Mouse (Mus musculus) liver, embryonic 14.5 days (tissue): ENCODE measurements around the gene Ikzf2. TPM values are rescaled to one million over a fixed set of nuclear protein-coding genes. Genes with fewer than 3 reads are reported as not detected.

Source experiments
- ATAC-seq: fragments of 200-750 bp; cut with Nextera tagmentation; 2 replicates; pipeline ENCODE4 v1.8.0; 2017; ENCODE audit warnings: moderate number of reproducible peaks, mild to moderate bottlenecking, moderate library complexity; ENCODE audit not compliant: insufficient read depth
- DNase-seq, 3 experiments: peaks; one replicate each; pipeline ENCODE4 v3.0.0-alpha.2; 2012 to 2013; ENCODE audit warnings: low read depth in 3 of 3, low spot score in 3 of 3
- H3K27ac ChIP-seq: fragments of 300-500 bp; sonication (generic); 2 replicates; pipeline ENCODE4 v1.5.1; 2014; ENCODE audit warnings: moderate library complexity, mild to moderate bottlenecking, control low read depth, inconsistent platforms
- H3K27me3 ChIP-seq: fragments of 300-500 bp; sonication (generic); 2 replicates; pipeline ENCODE4 v1.6.1; 2014; ENCODE audit warnings: mild to moderate bottlenecking, low read length, moderate library complexity; ENCODE audit not compliant: control insufficient read depth, insufficient read depth
- H3K36me3 ChIP-seq: fragments of 300-500 bp; sonication (generic); replicated peaks from 2 replicates; pipeline ENCODE4 v1.6.1; 2014; ENCODE audit warnings: low read depth; ENCODE audit not compliant: control insufficient read depth, insufficient read depth
- H3K4me1 ChIP-seq, 2 experiments: fragments of 200-500 bp in 1 of 2; fragments of 300-500 bp in 1 of 2; sonication (generic) in 1 of 2; replicated peaks; 2 replicates each; pipeline ENCODE4 v1.6.1; 2012 to 2014; ENCODE audit warnings: antibody characterized with exemption in 1 of 2, inconsistent platforms in 1 of 2, low read length in 1 of 2; ENCODE audit not compliant: control insufficient read depth in 2 of 2, insufficient read depth in 2 of 2
- H3K4me2 ChIP-seq: fragments of 300-500 bp; sonication (generic); 2 replicates; pipeline ENCODE4 v1.6.1; 2014; ENCODE audit warnings: low read depth, mild to moderate bottlenecking, control low read depth, moderate library complexity
- H3K4me3 ChIP-seq, 2 experiments: fragments of 200-500 bp in 1 of 2; fragments of 300-500 bp in 1 of 2; sonication (generic) in 1 of 2; 2 replicates each; pipeline ENCODE4 v1.5.1; 2012 to 2014; ENCODE audit warnings: low read depth in 2 of 2, low read length in 2 of 2, mild to moderate bottlenecking in 2 of 2, control low read depth in 1 of 2, inconsistent platforms in 1 of 2, moderate library complexity in 1 of 2; ENCODE audit not compliant: insufficient read depth in 1 of 2
- H3K9ac ChIP-seq: fragments of 300-500 bp; sonication (generic); replicated peaks from 2 replicates; pipeline ENCODE4 v1.6.1; 2014; ENCODE audit warnings: mild to moderate bottlenecking, control low read depth, moderate library complexity
- H3K9me3 ChIP-seq: fragments of 300-500 bp; sonication (generic); 2 replicates; pipeline ENCODE4 v1.6.1; 2016; ENCODE audit warnings: low read length, mixed read lengths; ENCODE audit not compliant: control insufficient read depth
- CTCF ChIP-seq: IDR thresholded peaks from 2 replicates; pipeline ENCODE4 v1.5.1; 2016; ENCODE audit warnings: antibody characterized with exemption, low read depth, control low read depth
- EP300 ChIP-seq: IDR thresholded peaks from 2 replicates; pipeline ENCODE4 v1.6.1; 2016; ENCODE audit warnings: antibody characterized with exemption, low read depth
- WGBS: fragments of 180-500 bp; shearing (Covaris S2); extraction: QIAGEN DNeasy Blood & Tissue Kit; methylation state at CpG from one replicate; pipeline ENCODE4 v1.1.7; 2014; ENCODE audit not compliant: insufficient replicate concordance; 5-methylcytosine and 5-hydroxymethylcytosine counted together
- polyA plus RNA-seq, 2 experiments: library from polyadenylated mRNA; depleted of rRNA in 1 of 2; stranded (reverse) in 1 of 2; unstranded in 1 of 2; fragments of >200 nt; fragmentation: Nextera tagmentation in 1 of 2; extraction: Ambion mirVana in 1 of 2; gene quantifications; 2 replicates each; pipeline versions ENCODE4 v1.2.1 to v1.2.3; 2012 to 2014

The Ikzf2 gene
- polyA plus RNA-seq, 2 experiments = 0.19 to 0.30 TPM

DNA sequence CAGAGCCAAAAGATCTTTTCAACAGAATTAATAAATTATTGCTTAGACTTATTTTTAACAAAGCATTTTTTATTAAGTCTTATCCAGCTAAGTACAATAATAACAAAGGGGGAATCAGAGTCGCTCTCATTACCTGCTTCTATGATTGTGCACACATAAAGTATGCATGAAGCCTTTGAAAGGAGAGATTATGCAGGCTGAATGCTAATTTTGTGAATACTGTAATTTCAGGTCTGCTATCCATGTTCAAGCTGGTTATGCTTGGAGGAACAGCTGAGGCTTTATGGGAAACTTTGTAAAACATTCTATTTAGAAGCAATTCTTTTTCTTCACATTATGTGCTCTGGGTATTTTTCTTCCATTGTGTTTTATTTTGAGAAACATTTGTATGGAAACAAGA lies 21.5 kb upstream of the Ikzf2 start:
- no peaks in the 10 kb centered on the region for H3K4me1 ChIP-seq
- no peaks in the 10 kb centered on the region for H3K36me3 ChIP-seq
- no peak for DNase-seq
- no peak overlapping the region for H3K4me3 ChIP-seq
- H3K27ac ChIP-seq = no peak overlapping the region
- no peak for ATAC-seq
- H3K27me3 ChIP-seq = no peaks in the 10 kb centered on the region
- H3K4me2 ChIP-seq = no peak overlapping the region
- WGBS = 65% methylated on average over 1 of the region's 1 CpGs
- H3K9me3 ChIP-seq = no peaks in the 10 kb centered on the region
- no peak overlapping the region for H3K9ac ChIP-seq
- no peak for TF ChIP-seq EP300
- TF ChIP-seq CTCF = no peak

- no peaks in the 10 kb centered on the region for H3K4me1 ChIP-seq
- no peaks in the 10 kb centered on the region for H3K9me3 ChIP-seq
- WGBS = 80% methylated on average over 3 of the region's 3 CpGs
- H3K27me3 ChIP-seq = no peaks in the 10 kb centered on the region
- no peak overlapping the region for H3K4me2 ChIP-seq
- DNase-seq (no peak), ATAC-seq (no peak)
- H3K36me3 ChIP-seq = no peaks in the 10 kb centered on the region
- H3K27ac ChIP-seq = no peak overlapping the region
- H3K4me3 ChIP-seq = no peak overlapping the region
- TF ChIP-seq CTCF = no peak
- no peak for TF ChIP-seq EP300
- H3K9ac ChIP-seq = no peak overlapping the region
Measured at GRCm38 (mm10) chr1:69703506-69704156, 16.6 kb upstream of the Ikzf2 start.

DNA sequence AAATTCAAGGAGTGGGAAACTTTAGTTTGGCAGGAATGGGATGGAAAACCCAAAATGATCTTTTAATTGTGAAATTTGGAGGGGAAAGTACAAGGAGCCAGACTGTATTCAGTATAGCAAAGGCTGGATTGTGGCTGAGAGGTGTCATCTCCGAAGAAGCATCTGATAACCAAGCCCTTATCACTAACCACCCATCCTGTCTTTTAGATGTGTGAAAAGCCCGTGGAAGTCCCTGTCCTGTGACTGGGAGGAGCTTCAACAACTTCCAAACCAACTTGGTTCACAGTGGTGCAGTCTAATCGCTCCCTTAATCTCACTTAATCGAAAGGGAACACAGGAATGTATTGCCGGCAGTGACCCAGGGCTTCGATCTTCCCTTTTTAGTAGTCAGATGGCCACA lies 4.9 kb upstream of the Ikzf2 start:
- Histone ChIP-seq H3K4me1 (peaks cover 0 to 4% of the 10 kb centered on the region in 2 experiments; a peak in 1 of 4 replicates), H3K9ac (no peak overlapping the region), H3K9me3 (no peaks in the 10 kb centered on the region), H3K36me3 (no peaks in the 10 kb centered on the region), H3K4me3 (no peak overlapping the region), H3K27me3 (no peaks in the 10 kb centered on the region; the same call in 1 of the 2 replicates), H3K4me2 (no peak overlapping the region), H3K27ac (no peak overlapping the region)
- WGBS = 9% methylated on average over 6 of the region's 6 CpGs
- TF ChIP-seq CTCF (no peak), EP300 (no peak)
- no peak for DNase-seq
- ATAC-seq = no peak

DNA sequence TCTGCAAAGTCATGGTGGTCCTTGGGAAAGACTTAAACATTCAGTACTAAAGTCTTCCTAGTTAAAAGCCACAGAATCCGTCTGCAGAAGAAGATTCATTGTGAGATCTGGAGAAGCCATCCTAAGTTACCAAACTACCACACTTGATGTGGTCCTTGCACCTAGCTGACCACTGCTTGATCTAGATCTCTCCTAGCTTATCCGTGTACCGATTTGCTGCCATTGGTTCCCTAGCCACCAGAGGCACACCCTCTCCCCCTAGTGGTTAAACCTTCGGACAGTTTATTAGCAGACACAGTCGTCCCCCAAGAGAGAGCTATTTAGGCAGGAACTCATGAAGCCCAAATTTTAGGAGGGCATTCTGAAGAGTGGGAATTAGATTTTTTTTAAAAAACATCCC lies 1.9 kb upstream of the Ikzf2 start:
- H3K9me3 ChIP-seq = no peaks in the 10 kb centered on the region
- peak overlapping the region in 1 of 2 experiments; percentile 16; a peak in 1 of 4 replicates for H3K4me3 ChIP-seq
- peaks cover 3% of the 10 kb centered on the region for H3K27me3 ChIP-seq
- peak overlapping the region; percentile 51 for H3K4me2 ChIP-seq
- ATAC-seq (peak; percentile 30; the same call in 1 of the 2 replicates), DNase-seq (peak; percentile 45 to 56 (median 53))
- no peak overlapping the region for H3K27ac ChIP-seq
- H3K4me1 ChIP-seq = peaks cover 2 to 12% of the 10 kb centered on the region in 2 experiments; a peak in 3 of 4 replicates
- no peaks in the 10 kb centered on the region for H3K36me3 ChIP-seq
- H3K9ac ChIP-seq = no peak overlapping the region
- under 1% methylated on average over 5 of the region's 5 CpGs for WGBS
- TF ChIP-seq CTCF (peak; percentile 82), EP300 (no peak)

GRCm38 (mm10) chr1:69688118-69688517 lies 1.1 kb upstream of the Ikzf2 start:
- H3K27ac ChIP-seq = no peak overlapping the region
- H3K4me3 ChIP-seq = peak overlapping the region; percentile 71 to 82; a peak in 3 of 4 replicates
- ATAC-seq = no peak
- DNase-seq = no peak
- H3K9ac ChIP-seq = no peak overlapping the region
- H3K36me3 ChIP-seq = no peaks in the 10 kb centered on the region
- 5% methylated on average over 4 of the region's 4 CpGs for whole genome bisulfite sequencing
- H3K4me2 ChIP-seq = peak overlapping the region; percentile 91
- H3K27me3 ChIP-seq = peaks cover 3% of the 10 kb centered on the region
- peaks cover 2 to 13% of the 10 kb centered on the region in 2 experiments; a peak in 3 of 4 replicates for H3K4me1 ChIP-seq
- H3K9me3 ChIP-seq = no peaks in the 10 kb centered on the region
- TF ChIP-seq EP300 = no peak
- no peak for TF ChIP-seq CTCF
